Mouse (Mus musculus): ENCODE results near the gene Cnot3. TPM values are rescaled to one million over a fixed set of nuclear protein-coding genes. Genes with fewer than 3 reads are reported as not detected.
"Not testable (repeated sequence)": the region's sequence is repeated elsewhere in the genome, so short reads cannot be mapped to it uniquely, and the experiment has no call there.

The Cnot3 gene
- total RNA-seq (2022) = 10 to 100 TPM; 48.3 to 83.2 (median 60.9) TPM

- peak; percentile 100 for DNase-seq
Observed at GRCm38 (mm10) chr7:3644672-3645487, at the start of gene Cnot3. Gene Cnot3, plus strand, starts transcription at chr7:3645268.

GRCm38 (mm10) chr7:3597755-3598154, 47.3 kb upstream of the Cnot3 start:
- not testable (repeated sequence) for DNase-seq

GRCm38 (mm10) chr7:3601119-3601518, 43.9 kb upstream of the Cnot3 start:
- DNase-seq = peak; percentile 46

GRCm38 (mm10) chr7:3606798-3607197, 38.3 kb upstream of the Cnot3 start:
- DNase-seq = no peak

GRCm38 (mm10) chr7:3607391-3607790, 37.7 kb upstream of the Cnot3 start:
- no peak for DNase-seq

- DNase-seq = no peak
Observed at GRCm38 (mm10) chr7:3608668-3609067, 36.4 kb upstream of the Cnot3 start.

- no peak for DNase-seq
Observed at GRCm38 (mm10) chr7:3609082-3609481, 36.0 kb upstream of the Cnot3 start.

GRCm38 (mm10) chr7:3610437-3610836, 34.6 kb upstream of the Cnot3 start:
- DNase-seq = no peak

GRCm38 (mm10) chr7:3611006-3611405, 34.1 kb upstream of the Cnot3 start:
- DNase-seq = no peak

- DNase-seq = no peak
Observed at GRCm38 (mm10) chr7:3614021-3614420, 31.0 kb upstream of the Cnot3 start.

GRCm38 (mm10) chr7:3616057-3616388, 29.0 kb upstream of the Cnot3 start, which contains the start of gene Oscar:
Gene Oscar, minus strand, starts transcription at chr7:3616157.
- no peak for DNase-seq

GRCm38 (mm10) chr7:3616389-3617241, 28.5 kb upstream of the Cnot3 start:
- no peak for DNase-seq

GRCm38 (mm10) chr7:3617242-3617995, 27.6 kb upstream of the Cnot3 start, which contains the start of gene Ndufa3:
Gene Ndufa3, plus strand, starts transcription at chr7:3617373.
- DNase-seq = peak; percentile 85

- no peak for DNase-seq
Observed at GRCm38 (mm10) chr7:3629030-3629429, 16.0 kb upstream of the Cnot3 start.

GRCm38 (mm10) chr7:3629543-3630477, 15.3 kb upstream of the Cnot3 start, which contains the start of the genes Tfpt and Prpf31:
Gene Tfpt, minus strand, starts transcription at chr7:3629929.
Gene Prpf31, plus strand, starts transcription at chr7:3629985.
- DNase-seq = peak; percentile 92

GRCm38 (mm10) chr7:3630478-3630815, 14.6 kb upstream of the Cnot3 start:
- no peak for DNase-seq

- DNase-seq = no peak
Observed at GRCm38 (mm10) chr7:3643412-3643811, 1.7 kb upstream of the Cnot3 start.

- DNase-seq = no peak
Observed at GRCm38 (mm10) chr7:3643843-3644242, 1.2 kb upstream of the Cnot3 start.

- no peak for DNase-seq
Observed at GRCm38 (mm10) chr7:3644348-3644671, 758 bp upstream of the Cnot3 start.

- no peak for DNase-seq
Observed at GRCm38 (mm10) chr7:3645488-3646025, 489 bp downstream of the Cnot3 start.

- DNase-seq = no peak
Observed at GRCm38 (mm10) chr7:3646188-3646587, 1.1 kb downstream of the Cnot3 start.
